Mouse (Mus musculus) skeletal muscle tissue, adult 2 months (tissue): ENCODE measurements around the gene Odf4.
A peak's percentile ranks its signal among the peaks of the same experiment; 100 is the strongest.

Experiments used
- DNase-seq: peaks from one replicate; pipeline ENCODE4 v3.0.0-alpha.2; 2012; ENCODE audit warnings: low read depth, low spot score

Odf4 gene

DNA sequence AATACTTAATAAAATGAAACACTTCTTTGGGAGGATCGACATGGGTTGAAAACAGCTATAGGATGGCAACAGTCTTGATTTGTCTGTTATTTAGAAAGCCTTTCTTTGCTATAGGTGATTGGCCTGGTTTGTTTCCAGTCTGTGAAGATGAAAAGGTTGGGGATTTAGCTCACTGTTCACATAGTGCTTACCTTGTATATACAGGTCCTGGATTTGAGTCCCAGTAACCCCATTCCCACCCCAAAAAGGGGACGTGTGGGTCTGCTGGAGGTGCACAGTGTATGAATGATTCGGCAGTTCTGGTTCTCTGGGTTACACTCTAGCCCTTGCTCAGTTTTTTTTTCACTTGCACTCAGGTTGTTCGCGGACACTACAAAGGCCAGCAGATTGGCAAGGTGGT is 24.1 kb downstream of the Odf4 start:
- DNase-seq = no peak

DNA sequence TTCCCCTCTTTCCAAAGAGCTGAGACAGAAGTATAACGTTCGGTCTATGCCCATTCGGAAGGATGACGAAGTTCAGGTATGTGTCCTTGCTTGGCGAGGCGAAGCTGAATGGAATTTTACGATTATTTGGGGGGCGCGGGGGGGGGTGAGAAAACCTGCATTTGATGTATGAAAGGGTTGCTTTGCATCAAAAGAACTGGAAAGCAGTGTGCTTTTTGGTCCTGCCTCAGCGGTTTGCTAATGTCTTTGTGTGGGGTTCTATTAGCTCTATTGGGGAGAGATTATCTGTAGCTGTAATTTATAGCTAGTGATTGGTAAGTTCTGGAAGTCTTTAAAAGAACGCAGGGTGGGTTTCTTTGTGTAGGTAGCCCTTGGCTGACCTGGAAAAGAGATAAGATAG is 24.5 kb downstream of the Odf4 start:
- DNase-seq = no peak

DNA sequence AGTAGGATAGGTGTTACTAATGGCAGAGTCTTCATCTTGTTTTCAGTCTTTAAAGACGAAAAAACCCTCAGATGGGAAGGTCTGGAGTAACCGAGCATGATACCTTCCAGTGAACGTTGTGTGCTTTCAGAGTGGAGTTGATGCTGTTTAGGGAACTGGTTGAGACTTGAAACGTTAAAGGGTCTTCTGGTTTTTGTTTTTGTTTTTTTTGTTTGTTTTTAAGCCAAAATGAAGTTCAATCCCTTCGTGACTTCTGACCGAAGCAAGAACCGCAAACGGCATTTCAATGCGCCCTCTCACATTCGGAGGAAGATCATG is 24.9 kb downstream of the Odf4 start:
- DNase-seq = no peak

DNA sequence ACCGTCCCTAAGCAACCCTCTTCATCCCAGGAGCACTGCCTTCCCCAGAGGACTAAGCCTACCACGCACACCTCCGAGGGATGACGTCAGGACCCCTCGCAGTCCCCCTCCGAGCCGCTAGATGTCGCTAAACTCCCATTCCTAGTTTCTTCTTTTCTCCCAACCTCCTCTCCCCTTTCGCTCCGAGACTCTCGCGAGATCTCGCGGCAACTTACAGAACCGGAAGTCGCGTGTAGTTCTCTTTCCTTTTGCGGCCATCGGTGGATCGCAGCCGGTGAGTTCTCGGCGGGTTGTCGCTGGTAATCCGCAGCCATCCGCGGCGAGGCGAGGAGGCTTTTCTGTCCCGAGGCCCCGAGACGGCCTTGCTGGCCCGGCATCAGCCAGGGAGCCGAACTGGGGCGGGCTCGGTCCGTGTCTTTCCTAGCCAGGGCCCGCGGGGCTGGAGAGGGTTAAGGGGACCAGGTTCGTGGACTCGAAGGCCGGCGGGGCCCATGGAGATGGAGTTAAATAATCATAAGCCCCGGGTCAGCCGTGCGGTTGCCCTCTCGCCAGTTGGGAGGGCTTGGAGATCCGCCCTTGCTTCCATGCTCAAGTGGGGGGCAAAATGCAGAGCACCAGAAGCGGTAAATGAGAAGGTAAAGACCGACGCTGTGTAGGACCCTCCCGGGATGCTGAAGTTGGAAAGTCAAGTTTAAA is 25.4 kb downstream of the Odf4 start, which contains the start of gene Rpl26:
Rpl26 (plus strand) TSS at position 233 of the 696 bp plus-strand sequence.
- DNase-seq = peak; percentile 99

DNA sequence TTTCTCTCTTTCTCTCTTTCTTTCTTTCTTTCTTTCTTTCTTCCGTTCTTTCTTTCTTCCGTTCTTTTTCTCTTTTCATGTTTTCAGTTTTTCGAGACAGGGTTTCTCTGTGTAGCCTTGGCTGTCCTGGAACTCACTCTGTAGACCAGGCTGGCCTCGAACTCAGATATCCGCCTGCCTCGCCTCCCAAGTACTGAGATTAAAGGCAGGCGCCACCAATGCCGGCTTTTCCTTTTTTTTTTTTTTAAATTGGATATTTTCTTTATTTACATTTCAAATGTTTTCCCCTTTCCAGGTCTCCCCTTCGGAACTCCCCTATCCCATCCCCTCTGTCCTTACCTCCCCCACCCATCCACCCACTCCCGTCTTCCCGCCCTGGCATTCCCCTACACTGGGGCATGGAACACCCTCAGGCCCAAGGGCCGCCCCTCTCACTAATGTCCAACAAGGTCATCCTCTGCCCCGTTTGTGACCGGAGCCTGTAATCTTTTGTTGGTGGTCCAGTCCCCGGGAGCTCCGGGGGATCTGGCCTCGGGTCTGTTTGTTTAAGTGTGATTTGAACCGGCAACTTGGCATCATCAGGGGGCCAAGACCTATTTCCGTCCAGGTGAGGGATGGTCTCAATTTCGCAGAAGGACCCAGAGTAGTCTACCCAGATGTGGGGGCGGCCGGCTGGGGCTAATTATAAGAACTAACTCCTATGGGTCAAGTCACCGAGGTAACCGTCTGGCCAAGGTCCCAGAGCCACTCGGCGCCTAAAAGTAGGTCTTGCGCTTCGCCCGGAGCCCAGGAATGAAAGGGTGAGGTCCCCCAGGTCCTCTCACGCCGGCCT is 26.1 kb downstream of the Odf4 start:
- no peak for DNase-seq

DNA sequence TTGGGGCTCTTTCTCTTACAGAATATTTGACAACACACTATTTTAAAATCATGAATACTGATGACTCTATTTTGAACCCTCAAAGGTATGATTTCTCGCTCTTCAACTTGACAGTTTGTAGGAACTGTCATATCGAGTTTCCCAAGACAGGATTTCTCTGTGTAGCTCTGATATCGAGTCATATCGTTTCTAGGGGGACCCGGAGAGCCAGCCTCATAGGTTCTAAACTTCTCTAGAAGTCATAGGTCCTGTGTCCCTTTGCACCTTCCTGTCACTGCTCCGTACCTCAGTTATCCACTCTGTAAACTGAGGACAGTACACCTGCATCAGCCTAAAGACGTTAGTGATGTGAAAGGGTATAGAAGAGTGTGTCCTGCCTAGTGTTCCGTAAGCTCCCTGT is 27.1 kb downstream of the Odf4 start:
- DNase-seq = no peak

DNA sequence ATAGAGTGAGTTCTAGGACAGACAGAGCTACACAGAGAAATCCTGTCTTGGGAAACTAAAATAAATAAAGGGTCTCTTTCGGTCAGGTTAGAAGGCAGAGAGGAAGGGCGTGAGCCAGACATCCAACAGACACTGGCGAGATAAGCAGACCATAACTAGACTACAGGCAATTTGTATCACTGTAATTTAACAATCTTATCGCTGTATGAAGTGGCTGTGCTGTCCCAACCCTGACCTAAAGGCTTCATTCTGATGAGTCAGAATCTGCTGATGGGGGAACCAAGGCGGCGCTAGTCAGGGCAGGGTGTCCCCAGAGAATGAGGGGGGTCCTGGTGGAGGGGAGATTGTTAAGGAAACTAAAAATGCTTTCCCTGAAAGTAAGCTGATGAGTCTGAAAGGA is 28.1 kb downstream of the Odf4 start:
- DNase-seq = no peak

DNA sequence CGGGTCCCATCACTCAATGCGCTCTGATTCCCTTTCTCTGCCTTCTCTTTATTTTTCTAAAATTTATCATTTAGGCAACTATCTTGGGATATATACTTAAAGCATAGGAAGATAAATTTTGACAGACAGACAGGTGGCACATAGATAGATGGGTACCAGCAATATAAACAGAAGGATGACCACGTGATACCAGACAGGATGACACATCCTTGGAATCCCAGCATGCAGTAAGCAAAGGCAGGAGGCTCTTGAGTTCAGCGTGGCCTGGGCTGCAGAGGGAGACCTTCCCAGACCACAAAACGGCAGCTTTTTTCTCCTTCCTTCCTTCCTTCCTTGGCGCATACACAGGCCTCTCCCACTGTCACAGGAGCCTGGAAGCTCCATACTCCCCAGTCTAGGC is 29.0 kb downstream of the Odf4 start:
- no peak for DNase-seq

DNA sequence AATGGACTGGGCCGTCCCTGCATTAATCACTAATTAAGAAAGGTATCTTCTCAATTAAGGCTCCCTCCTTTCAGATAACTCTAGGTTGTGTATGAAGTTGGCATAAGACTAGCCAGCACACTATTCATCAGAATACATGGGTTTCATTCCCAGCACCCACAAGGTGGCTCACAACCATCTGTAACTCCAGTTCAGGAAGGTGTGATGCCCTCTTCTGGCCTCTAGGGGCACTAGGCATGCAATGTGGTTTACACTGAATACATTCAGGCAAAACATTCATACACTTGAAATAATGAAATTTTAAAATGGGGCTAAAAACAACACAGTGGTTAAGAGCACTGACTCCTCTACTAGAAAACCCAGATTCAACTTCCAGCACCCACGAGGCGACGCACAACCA is 29.8 kb downstream of the Odf4 start:
- no peak for DNase-seq

DNA sequence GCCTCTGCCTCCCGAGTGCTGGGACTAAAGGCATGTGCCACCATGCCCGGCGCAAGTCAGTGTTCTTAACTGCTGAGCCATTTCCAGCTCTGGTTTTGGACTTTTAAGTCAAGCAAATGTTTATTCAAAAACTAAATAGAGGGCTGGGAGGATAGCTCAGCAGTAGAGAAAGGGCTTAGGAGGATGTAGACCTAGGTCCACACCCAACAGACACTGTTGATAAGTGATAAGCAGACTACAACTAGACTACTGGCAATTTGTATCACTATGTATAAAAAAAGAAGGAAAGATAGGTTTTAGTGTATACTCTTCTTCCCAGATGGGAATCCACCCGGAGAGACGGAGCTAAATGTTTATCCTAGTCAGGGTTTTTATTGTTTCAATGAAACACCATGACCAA is 30.6 kb downstream of the Odf4 start:
- no peak for DNase-seq

DNA sequence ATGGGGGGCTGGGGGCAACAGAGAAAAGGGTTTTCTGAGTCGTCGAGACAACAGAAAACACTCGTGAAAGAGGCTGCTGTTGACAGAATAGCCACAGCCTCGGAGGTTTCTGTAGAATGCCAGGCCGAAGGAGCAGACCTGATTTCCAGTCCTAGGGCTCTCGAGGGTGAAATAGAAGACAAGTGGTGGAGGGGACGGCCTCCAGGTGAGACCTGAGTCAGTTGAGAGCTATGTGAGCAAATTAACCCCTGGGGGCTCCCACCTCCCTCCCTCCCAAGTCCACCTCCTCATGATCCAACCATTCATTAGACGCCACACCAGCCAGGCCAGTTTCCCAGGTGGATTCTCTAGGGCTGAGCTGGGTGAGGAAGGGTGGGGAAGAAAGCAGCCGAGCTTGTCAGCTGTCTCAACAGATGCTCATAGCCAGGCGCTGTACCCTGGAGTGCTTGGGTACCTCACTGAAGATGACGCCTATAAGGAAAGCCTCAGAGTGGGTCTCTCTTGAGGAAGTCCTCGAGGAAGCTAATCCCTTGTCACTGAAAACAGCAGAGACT is 32.9 kb downstream of the Odf4 start:
- DNase-seq = no peak

DNA sequence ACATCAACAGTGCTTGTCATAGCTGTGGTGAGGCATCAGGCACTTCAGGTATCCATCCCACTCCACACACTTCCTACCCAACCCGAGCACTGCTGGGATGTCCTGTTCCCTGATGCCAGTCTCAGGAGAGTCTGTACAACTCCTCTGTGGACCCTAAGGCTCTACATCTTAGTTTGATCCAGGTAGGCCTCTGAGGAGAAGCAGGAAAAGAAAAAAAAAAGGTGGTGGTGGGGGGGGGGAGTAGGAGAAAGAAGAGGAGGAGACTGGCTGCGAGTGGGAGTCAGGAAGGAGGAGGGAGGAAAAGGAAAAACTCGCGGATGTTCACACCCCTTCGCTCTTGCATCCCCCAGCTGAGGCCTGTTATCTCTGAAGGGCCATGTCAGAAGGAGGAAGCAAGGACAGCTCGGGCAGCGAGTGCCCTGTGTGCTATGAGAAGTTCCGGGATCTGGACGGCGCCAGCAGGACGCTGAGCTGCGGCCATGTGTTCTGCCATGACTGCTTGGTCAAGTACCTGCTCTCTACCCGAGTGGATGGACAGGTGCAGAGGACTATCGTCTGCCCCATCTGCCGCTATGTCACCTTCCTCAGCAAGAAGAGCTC is 34.5 kb downstream of the Odf4 start:
- DNase-seq = no peak

DNA sequence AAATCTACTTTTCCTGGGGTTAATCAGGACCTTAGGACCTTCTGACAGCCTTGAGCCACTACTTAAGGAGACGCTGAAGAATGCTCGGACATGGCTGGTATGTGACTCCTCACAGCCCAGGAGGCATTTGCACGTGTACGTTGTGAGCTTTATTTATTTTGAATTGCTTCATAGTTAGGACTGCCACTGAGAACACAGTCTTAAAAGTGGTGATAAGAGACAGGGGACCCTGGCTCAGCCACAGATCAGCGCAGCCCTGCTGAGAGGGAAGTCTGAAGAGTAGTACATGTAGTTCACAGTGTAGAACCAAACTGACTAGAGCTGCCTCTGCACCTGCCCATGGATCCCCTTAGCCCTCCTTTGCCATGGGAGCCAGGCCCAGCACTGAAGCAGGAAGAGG is 35.1 kb downstream of the Odf4 start:
- no peak for DNase-seq

DNA sequence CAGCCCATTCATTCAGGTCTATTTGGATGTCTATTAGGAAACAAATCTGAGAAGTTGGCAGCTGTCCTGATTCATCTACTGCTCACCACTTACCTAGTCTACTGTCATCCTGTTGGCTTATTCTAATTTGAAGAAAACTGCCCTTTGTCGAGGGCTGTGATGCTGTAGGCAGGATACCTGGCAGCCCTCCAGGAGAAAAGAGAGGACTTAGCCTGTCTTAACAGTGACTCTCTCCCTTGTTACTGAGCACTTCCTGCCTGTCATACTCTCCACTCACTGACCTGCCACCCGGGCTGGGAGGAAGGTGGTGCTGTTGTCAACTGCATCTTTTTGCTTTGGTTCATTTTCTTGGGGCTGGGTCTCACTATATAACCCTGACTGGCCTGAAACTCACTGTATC is 36.3 kb downstream of the Odf4 start:
- DNase-seq = no peak

DNA sequence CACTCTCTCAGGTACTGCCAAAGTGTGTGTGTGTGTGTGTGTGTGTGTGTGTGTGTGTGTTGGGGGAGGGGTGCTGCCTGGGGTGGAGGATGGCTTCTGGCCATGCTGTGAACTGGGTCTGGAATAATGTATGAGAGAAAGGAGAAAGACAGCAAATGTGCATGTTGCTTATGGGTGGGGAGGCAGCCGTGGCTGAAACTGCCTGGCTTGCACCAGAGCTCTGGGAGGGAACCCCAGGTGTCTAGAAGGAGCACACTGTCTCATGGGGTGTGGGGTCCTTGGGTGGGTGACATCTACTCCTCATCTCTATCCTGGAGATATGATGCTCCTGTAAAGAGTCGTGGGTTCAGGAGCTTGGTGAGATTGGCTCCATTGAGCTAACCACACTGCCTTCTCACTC is 38.2 kb downstream of the Odf4 start:
- no peak for DNase-seq

DNA sequence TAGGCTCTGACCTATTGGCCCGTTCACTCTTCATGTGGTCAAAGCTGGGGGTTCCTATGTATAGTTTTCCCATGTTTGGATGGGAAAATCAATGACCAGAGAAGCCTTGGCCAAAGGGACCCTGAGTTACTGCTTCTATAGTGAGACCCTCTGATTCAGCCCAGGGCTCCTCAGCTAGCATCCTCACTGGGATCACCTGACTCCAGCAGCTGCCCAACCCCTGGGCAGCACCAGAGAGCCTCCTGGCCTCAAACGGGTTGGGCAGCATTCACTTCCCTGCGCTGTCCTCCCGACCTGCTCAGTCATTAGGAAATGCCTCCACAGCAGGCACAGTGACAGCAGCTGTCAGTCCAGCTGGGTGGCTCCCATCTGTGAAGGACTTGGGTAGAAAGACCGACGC is 38.6 kb downstream of the Odf4 start, which contains the start of gene Rnf222:
Rnf222 (plus strand) TSS at position 301 of the 400 bp plus-strand sequence.
- no peak for DNase-seq

DNA sequence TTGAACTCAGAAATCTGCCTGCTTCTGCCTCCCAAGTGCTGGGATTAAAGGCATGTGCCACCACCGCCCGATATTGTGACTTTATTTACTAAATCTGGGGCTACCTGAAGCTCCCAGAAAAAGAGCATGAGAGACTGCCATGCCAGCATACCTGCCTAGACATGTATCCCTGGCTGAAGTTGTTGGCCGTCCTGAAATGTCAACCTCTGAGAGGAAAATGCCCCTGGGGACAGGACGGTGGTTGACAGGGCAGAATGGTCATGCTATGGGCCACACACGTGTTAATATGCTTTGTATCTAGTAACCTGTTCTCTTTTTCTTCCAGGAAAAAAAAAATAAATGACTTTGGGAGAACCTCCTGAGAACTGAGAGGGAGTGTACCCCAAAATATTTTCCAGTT is 40.8 kb downstream of the Odf4 start:
- DNase-seq = no peak

DNA sequence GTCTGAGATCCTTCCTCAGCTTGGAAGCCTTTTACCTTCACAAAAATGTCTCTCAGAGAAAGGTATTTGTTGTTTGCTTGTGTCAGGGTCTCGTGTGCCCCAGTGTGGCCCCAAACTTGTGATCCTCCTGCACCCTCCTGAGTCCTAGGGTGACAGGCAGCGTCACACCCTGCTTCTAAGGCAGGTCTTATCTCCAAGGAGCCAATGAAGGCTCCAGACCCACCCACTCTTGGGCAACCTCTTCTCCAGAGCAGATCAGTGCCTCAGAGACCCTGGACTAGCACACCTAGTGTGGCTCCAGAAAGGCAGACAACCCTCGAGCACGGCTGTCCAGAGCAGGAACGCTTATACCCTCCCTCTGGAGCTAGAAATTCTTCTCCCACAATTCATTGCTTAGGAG is 42.5 kb downstream of the Odf4 start:
- no peak for DNase-seq

DNA sequence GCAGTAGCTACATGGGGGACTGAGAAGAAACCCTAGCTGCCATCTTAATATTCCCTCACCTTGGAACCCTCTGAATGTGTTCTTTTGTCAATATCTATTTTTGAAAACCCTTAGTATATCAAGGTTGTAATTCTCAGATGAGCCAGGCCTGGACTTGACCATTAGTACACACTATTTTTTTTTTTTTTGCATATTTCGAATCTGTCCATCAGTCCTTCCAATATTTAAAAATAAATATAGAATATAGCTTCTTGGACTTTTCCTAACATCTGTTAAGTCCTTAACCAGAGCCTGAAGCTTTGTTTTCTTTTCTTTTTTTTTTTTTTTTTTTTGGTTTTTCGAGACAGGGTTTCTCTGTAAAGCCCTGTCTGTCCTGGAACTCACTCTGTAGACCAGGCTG is 43.0 kb downstream of the Odf4 start:
- no peak for DNase-seq

DNA sequence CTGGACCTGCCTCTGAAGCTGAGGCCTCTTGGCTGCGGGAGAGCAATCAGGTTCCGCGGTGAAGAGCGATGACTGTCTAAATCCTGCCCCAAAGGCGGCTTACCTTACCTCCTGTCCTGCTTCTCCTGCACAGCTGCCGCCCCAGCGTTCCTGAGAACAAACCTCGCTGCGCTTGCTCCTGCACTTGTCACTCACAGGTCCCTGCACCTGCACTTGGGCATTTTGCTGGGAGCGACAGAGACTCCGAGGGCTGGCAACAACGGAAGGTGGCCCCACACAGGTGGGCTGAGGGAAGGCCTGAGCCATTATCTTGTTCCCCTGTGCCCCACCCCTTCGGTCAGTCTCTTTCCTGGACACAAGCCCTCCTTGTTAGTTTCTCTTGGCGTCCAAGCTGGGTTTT is 44.8 kb downstream of the Odf4 start:
- no peak for DNase-seq

DNA sequence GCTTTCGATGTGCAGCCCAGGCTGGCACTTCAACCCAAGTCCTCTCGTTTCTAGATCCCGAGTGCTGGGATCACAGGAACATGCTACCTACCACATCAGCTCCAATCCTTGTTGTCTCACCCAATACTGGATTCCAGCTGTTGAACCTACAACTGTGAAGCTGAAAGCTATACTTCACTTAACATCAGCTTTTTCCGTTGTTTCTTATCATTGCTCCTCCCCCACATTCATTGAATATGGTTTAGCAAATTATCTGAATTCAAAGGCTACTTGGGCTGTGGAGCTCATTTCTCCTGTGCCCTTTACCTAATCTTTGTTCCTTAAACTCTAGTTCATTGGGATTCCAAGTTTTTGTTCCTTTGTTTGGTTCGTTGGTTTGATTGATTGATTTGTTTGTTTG is 48.1 kb downstream of the Odf4 start:
- DNase-seq = no peak

DNA sequence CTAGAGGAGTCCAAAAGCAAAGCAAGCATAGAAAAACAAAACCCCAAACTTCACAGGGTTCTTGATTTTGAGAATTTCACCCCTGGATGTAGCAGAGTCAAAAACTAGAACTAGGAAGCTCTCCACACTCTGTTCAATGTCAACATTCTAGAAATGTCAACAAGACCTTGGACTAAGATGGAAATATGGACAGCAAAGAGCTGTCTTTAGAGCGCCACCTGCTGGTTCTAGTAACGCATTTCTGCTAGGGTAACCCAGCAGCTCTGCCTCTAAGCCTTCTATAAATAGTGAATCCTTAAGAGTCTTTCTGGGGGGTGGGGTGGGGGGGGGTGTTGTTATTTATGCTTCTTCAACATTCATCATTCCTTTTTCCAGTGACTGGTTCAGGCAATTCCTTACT is 52.0 kb downstream of the Odf4 start:
- DNase-seq = peak; percentile 69
